Mouse (Mus musculus): ENCODE data around the gene Cela1.

GRCm38 (mm10) chr15:100624435-100624834, 63.3 kb downstream of the Cela1 start:
- no peak for TF ChIP-seq TAL1 (IDR thresholded peaks at IDR 0.05; ENCODE audit: low read length)
- no peak for TF ChIP-seq GATA1 (IDR thresholded peaks at IDR 0.05; ENCODE audit: low read length)
